Mouse (Mus musculus) lung, embryonic 14.5 days (tissue): Measurements from ENCODE around the gene P2ry2. TPM values are rescaled to one million over a fixed set of nuclear protein-coding genes. Genes with fewer than 3 reads are reported as not detected.

ENCODE experiments used
- ATAC-seq: fragments of 200-750 bp; cut with Nextera tagmentation; 2 replicates; pipeline ENCODE4 v1.8.0; 2017; ENCODE audit warnings: mild to moderate bottlenecking, moderate TSS enrichment, moderate library complexity; ENCODE audit not compliant: insufficient read depth
- DNase-seq: peaks from one replicate; pipeline ENCODE4 v3.0.0-alpha.2; 2015
- H3K27ac ChIP-seq: fragments of 300-500 bp; sonication (generic); 2 replicates; pipeline ENCODE4 v1.5.1; 2014; ENCODE audit warnings: low read depth, mild to moderate bottlenecking, moderate library complexity
- H3K27me3 ChIP-seq: fragments of 300-500 bp; sonication (generic); 2 replicates; pipeline ENCODE4 v1.6.1; 2014; ENCODE audit warnings: low read length, control low read depth; ENCODE audit not compliant: insufficient read depth
- H3K36me3 ChIP-seq: fragments of 300-500 bp; sonication (generic); 2 replicates; pipeline ENCODE4 v1.6.1; 2014; ENCODE audit warnings: control low read depth; ENCODE audit not compliant: insufficient read depth
- H3K4me1 ChIP-seq: fragments of 300-500 bp; sonication (generic); 2 replicates; pipeline ENCODE4 v1.6.1; 2014; ENCODE audit warnings: antibody characterized with exemption, control low read depth; ENCODE audit not compliant: insufficient read depth
- H3K4me2 ChIP-seq: fragments of 300-500 bp; sonication (generic); 2 replicates; pipeline ENCODE4 v1.6.1; 2014; ENCODE audit warnings: mild to moderate bottlenecking
- H3K4me3 ChIP-seq: fragments of 300-500 bp; sonication (generic); 2 replicates; pipeline ENCODE4 v1.5.1; 2014; ENCODE audit warnings: low read depth, low read length
- H3K9ac ChIP-seq: fragments of 300-500 bp; sonication (generic); 2 replicates; pipeline ENCODE4 v1.6.1; 2014
- H3K9me3 ChIP-seq: fragments of 300-500 bp; sonication (generic); 2 replicates; pipeline ENCODE4 v1.6.1; 2016; ENCODE audit warnings: low read depth, low read length, control low read depth
- CTCF ChIP-seq: IDR thresholded peaks from 2 replicates; pipeline ENCODE4 v1.5.1; 2016; ENCODE audit warnings: antibody characterized with exemption, low read depth
- WGBS: fragments of 180-500 bp; shearing (Covaris S2); extraction: QIAGEN DNeasy Blood & Tissue Kit; methylation state at CpG from one replicate; pipeline ENCODE4 v1.1.7; 2014; 5-methylcytosine and 5-hydroxymethylcytosine counted together
- polyA plus RNA-seq: library from polyadenylated mRNA; unstranded; fragments of >200 nt; fragmentation: Nextera tagmentation; extraction: Ambion mirVana; gene quantifications from 2 replicates; pipeline ENCODE4 v1.2.1, GENCODE M21; 2014

P2ry2 gene
- polyA plus RNA-seq, 1 experiment from 2014 or later = 3.5 TPM

DNA sequence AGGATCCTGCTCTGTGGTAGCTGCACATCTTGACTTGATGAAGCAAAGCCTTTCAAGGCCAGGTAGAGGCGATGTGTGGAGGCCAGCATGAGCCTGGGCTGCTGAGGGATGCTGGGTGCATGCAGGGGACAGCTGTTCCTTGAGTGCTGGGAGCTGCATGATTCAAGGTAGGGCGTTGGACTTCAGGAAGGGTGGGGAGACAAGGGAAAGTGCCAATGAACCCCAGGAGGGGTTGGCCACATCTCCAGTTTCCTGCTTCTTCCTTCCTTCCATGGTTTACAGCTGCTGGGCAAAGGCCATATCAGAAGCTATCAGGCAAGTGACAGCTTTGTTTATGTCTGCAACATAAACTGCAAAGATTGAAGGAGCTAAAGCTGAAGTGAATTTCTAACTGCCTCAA, 28.9 kb upstream of the P2ry2 start:
- no peaks in the 10 kb centered on the region for H3K9me3 ChIP-seq
- peak overlapping the region; percentile 13; the same call in 1 of the 2 replicates for H3K27ac ChIP-seq
- H3K36me3 ChIP-seq = no peaks in the 10 kb centered on the region
- DNase-seq (no peak), ATAC-seq (peak; percentile 28; the same call in 1 of the 2 replicates)
- H3K27me3 ChIP-seq = no peaks in the 10 kb centered on the region
- WGBS = 41% methylated on average over 2 of the region's 2 CpGs
- no peak overlapping the region for H3K4me2 ChIP-seq
- no peak for TF ChIP-seq CTCF
- H3K9ac ChIP-seq = no peak overlapping the region
- H3K4me1 ChIP-seq = peaks cover 21% of the 10 kb centered on the region
- H3K4me3 ChIP-seq = no peak overlapping the region

DNA sequence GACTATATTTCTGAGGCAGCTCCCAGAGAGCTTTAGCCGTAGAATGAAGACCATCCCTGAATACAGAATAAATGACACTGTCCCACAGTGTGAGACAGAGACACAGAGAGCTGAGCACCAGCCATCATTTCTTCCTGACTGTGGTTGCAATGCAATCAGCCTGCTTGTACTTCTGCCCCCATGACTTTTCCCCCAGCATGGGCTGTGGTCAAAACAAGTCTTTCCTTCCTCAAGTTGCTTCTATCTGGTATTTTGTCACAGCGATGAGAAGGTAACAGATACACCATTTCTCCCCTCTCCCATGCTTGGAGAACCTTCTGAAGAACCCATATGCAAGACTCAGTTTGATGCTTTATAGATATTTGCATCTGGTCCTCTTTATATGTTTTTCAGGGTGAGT, 20.7 kb upstream of the P2ry2 start:
- H3K36me3 ChIP-seq = no peaks in the 10 kb centered on the region
- DNase-seq = no peak
- H3K4me1 ChIP-seq = peaks cover 6% of the 10 kb centered on the region
- H3K4me2 ChIP-seq = no peak overlapping the region
- no peak for ATAC-seq
- H3K9ac ChIP-seq = no peak overlapping the region
- no peaks in the 10 kb centered on the region for H3K27me3 ChIP-seq
- TF ChIP-seq CTCF = no peak
- no peak overlapping the region for H3K27ac ChIP-seq
- no peak overlapping the region for H3K4me3 ChIP-seq
- H3K9me3 ChIP-seq = no peaks in the 10 kb centered on the region
- WGBS = 93% methylated on average over 2 of the region's 2 CpGs

DNA sequence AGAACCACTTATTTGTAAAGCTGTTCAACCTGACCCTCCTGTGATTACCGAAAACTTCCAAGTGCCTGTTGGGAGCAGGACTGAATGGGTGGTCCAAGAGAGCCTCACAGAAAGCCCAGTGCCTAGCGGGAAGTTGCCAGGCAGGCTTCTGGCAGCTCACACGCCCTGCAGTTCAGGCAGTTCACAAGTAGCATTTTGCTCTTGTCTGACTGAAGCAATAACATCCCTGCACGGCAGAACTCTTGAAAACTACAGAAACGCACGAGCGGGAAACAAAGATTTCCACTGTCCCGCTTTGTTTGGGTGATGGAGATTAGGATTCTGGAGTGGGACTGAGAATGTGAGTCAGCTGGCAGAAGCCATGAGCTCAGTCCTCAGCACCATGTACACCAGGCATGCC, 18.6 kb upstream of the P2ry2 start:
- H3K27ac ChIP-seq = peak overlapping the region; percentile 73
- no peaks in the 10 kb centered on the region for H3K36me3 ChIP-seq
- no peak overlapping the region for H3K4me3 ChIP-seq
- H3K27me3 ChIP-seq = no peaks in the 10 kb centered on the region
- DNase-seq = peak; percentile 66
- H3K4me1 ChIP-seq = peaks cover 9% of the 10 kb centered on the region
- TF ChIP-seq CTCF = no peak
- ATAC-seq = peak; percentile 50; the same call in 1 of the 2 replicates
- H3K9me3 ChIP-seq = no peaks in the 10 kb centered on the region
- H3K9ac ChIP-seq = no peak overlapping the region
- WGBS = 20% methylated on average over 8 of the region's 8 CpGs
- no peak overlapping the region for H3K4me2 ChIP-seq

DNA sequence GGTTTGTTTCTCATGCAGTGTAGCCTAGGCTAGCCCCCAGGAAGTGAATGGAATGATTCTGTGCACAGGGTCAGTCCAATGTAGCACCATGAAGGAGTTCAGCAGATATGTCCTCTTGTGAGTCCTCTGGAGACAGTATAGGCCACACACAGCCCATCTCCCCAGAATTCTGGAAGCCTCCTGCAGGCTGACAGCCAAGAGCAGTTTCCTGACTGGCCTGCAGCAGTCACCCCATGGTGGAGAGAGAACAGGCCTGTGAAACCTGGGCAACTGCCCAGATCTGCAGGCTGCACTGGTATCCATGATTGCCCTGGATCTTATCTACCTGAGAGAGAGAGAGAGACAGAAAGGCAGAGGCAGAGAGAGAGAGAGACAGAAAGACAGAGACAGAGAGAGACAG, 18.1 kb upstream of the P2ry2 start:
- Histone ChIP-seq H3K27me3 (no peaks in the 10 kb centered on the region), H3K27ac (peak overlapping the region; percentile 73), H3K4me3 (no peak overlapping the region), H3K36me3 (no peaks in the 10 kb centered on the region), H3K9ac (no peak overlapping the region), H3K4me1 (peaks cover 9% of the 10 kb centered on the region), H3K9me3 (no peaks in the 10 kb centered on the region), H3K4me2 (no peak overlapping the region)
- no peak for TF ChIP-seq CTCF
- DNase-seq (peak; percentile 72), ATAC-seq (peak; percentile 68; the same call in 1 of the 2 replicates)

DNA sequence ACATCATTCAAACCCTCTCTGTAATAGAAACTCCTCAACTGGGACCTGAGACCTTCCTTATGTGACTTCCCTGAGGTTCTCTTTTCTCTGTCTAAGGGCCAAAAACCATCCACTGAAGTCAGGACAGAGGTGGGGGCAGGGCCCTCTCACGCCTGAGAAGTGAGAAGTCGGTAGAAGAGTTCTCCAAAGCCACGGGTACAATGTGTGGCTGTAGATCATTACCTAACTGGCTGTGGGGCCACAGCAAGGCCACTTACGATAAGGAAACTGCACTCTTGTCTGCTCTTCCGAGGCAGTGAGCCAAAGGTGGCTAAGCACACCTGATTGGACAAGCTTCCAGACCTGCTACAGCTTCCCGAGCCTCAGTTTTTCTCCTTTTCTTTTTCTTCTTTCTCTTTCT, 16.8 kb upstream of the P2ry2 start:
- Histone ChIP-seq H3K9me3 (no peaks in the 10 kb centered on the region), H3K4me1 (peaks cover 9% of the 10 kb centered on the region), H3K4me2 (no peak overlapping the region), H3K27me3 (no peaks in the 10 kb centered on the region), H3K4me3 (no peak overlapping the region), H3K9ac (no peak overlapping the region), H3K27ac (no peak overlapping the region), H3K36me3 (no peaks in the 10 kb centered on the region)
- ATAC-seq = peak; percentile 61; the same call in 1 of the 2 replicates
- WGBS = 38% methylated on average over 6 of the region's 6 CpGs
- peak; percentile 64 for DNase-seq
- no peak for TF ChIP-seq CTCF

DNA sequence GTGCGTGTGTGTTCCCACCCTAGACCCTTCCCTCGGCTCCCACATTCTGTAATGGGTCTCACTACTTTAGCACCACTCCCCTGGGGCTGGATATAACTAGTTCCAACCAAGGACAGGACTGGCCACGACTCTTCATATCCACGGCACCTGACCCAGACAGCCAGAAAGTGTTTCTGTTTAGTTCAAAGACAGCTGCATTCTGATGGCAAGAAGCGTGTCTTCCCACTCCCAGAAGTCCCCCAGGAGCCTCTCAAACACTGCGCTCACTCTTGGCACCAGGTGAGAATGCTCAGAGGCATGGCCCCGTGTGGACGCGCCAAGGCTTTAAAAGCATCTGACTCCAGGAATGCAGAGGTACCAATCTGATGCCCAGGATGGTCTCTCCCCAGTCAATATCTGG, 16.3 kb upstream of the P2ry2 start:
- DNase-seq (no peak), ATAC-seq (no peak)
- no peak overlapping the region for H3K4me2 ChIP-seq
- H3K27me3 ChIP-seq = no peaks in the 10 kb centered on the region
- H3K9me3 ChIP-seq = no peaks in the 10 kb centered on the region
- WGBS = 71% methylated on average over 9 of the region's 9 CpGs
- H3K36me3 ChIP-seq = no peaks in the 10 kb centered on the region
- no peak for TF ChIP-seq CTCF
- peaks cover 9% of the 10 kb centered on the region for H3K4me1 ChIP-seq
- H3K9ac ChIP-seq = no peak overlapping the region
- H3K4me3 ChIP-seq = no peak overlapping the region
- H3K27ac ChIP-seq = no peak overlapping the region

DNA sequence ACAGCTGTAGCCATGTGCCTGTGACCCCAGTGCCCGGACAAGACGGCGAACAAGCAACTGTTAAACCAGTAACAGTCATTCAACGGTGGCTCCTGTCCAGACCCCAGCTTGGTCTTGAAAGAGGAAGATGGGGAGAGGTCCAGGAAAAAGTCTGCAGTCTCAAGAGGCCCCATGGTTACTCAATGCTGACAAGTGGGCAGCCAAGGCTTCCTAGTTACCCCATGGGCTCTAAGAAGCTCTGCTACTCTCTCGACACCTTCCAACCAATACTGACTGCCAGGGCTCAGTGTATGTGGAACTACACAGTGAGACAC, 15.7 kb upstream of the P2ry2 start:
- no peak for ATAC-seq
- H3K9ac ChIP-seq = no peak overlapping the region
- TF ChIP-seq CTCF = no peak
- 71% methylated on average over 5 of the region's 5 CpGs for WGBS
- no peak overlapping the region for H3K27ac ChIP-seq
- no peak for DNase-seq
- H3K4me3 ChIP-seq = no peak overlapping the region
- no peaks in the 10 kb centered on the region for H3K27me3 ChIP-seq
- no peak overlapping the region for H3K4me2 ChIP-seq
- H3K36me3 ChIP-seq = no peaks in the 10 kb centered on the region
- H3K4me1 ChIP-seq = peaks cover 9% of the 10 kb centered on the region
- no peaks in the 10 kb centered on the region for H3K9me3 ChIP-seq
